Comparison of ENCODE assay signal across 8 mouse cellular contexts in the genomic region with DNA sequence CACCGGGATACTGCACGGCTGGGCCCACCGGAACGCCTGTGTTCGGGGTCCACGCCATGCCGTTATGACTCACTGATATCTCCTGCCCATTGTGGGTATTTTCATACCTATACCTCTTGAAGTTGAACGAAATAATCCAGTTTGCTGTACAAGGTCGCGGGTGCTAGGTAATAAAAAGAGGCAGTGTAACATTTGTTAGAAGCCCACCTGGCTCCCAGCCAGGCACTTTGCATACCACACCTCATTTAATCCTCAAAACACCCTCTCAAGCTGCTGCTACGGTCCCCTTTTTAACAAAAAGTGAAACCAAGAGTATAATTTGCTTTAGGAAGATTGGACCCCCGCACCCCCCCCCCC. TPM values are rescaled to one million over a fixed set of nuclear protein-coding genes. Genes with fewer than 3 reads are reported as not detected.
DNase-seq lines count a peak whose midpoint lies in the region; ATAC-seq and TF ChIP-seq lines count a peak whose summit lies in the region.

No protein-coding gene starts in this region.

- no peak for TF ChIP-seq EP300 in liver, embryonic 14.5 days (IDR thresholded peaks at IDR 0.05; ENCODE audit: low read depth)

- no peaks in the 10 kb centered on the region for H3K27me3 ChIP-seq in heart, embryonic 11.5 days (ENCODE audit: control insufficient read depth, insufficient read depth, low read length)
- no peaks in the 10 kb centered on the region for H3K27me3 ChIP-seq in thymus, adult 2 months (ENCODE audit: control insufficient read depth, insufficient read depth, low read length)
- H3K27me3 ChIP-seq in liver, embryonic 14.5 days (ENCODE audit: control insufficient read depth, insufficient read depth, low read length) = no peaks in the 10 kb centered on the region

- DNase-seq in heart, postnatal 36 days = no peak
- no peak for DNase-seq in thymus, adult 2 months
- DNase-seq in thymus, postnatal 4 days = no peak
- no peak for DNase-seq in liver, embryonic 14.5 days (ENCODE audit: low read depth in 3 of 3, low spot score in 3 of 3)
- DNase-seq in adrenal gland, adult (ENCODE audit: inconsistent age in 2 of 2, low spot score in 1 of 2) = no peak
- no peak for DNase-seq in adrenal gland, postnatal 36 days

- H3K4me2 ChIP-seq in heart, embryonic 11.5 days = peak overlapping the region; percentile 69
- H3K4me2 ChIP-seq in liver, embryonic 14.5 days (ENCODE audit: low read depth) = peak overlapping the region; percentile 88

- peaks cover 27% of the 10 kb centered on the region for H3K4me1 ChIP-seq in heart, embryonic 11.5 days (ENCODE audit: control insufficient read depth, insufficient read depth, low read length)
- peaks cover 33% of the 10 kb centered on the region for H3K4me1 ChIP-seq in thymus, adult 2 months (replicated peaks; ENCODE audit: control insufficient read depth, insufficient read depth, low read length)
- peaks cover 4 to 23% of the 10 kb centered on the region in 2 experiments for H3K4me1 ChIP-seq in liver, embryonic 14.5 days (replicated peaks; ENCODE audit: control insufficient read depth in 2 of 2, insufficient read depth in 2 of 2, low read length in 1 of 2)

- no peak for ATAC-seq in heart, embryonic 11.5 days (replicated peaks; ENCODE audit: insufficient number of reproducible peaks, low FRiP score, low TSS enrichment)
- ATAC-seq in liver, embryonic 14.5 days (ENCODE audit: insufficient read depth) = no peak
- ATAC-seq in frontal cortex, adult (ENCODE audit: low TSS enrichment) = no peak

- intact Hi-C loops in heart, postnatal 36 days (cut with DNase I) = loop anchor here (5.0 to 10.0 kb wide), 3 partner anchors 36 to 769 kb away; partner anchors contain the start of genes Ciao2a, Snx1 and Zfp609

- no peak for TF ChIP-seq CTCF in thymus, adult 2 months (IDR thresholded peaks at IDR 0.05; ENCODE audit: borderline replicate concordance, control insufficient read depth, extremely low read depth, insufficient read depth, low read length, poor library complexity)
- no peak for TF ChIP-seq CTCF in liver, embryonic 14.5 days (IDR thresholded peaks at IDR 0.05; ENCODE audit: low read depth)

- WGBS in heart, embryonic 11.5 days (ENCODE audit: insufficient replicate concordance) = 5% methylated on average over 12 of the region's 12 CpGs
- under 1% methylated on average over 12 of the region's 12 CpGs for WGBS in thymus, adult 2 months
- WGBS in liver, embryonic 14.5 days (ENCODE audit: insufficient replicate concordance) = 4% methylated on average over 12 of the region's 12 CpGs

- H3K4me3 ChIP-seq in heart, embryonic 11.5 days (ENCODE audit: low read depth, low read length) = peak overlapping the region; percentile 97
- H3K4me3 ChIP-seq in thymus, adult 2 months (ENCODE audit: control insufficient read depth, insufficient read depth, low read length) = peak overlapping the region; percentile 79
- H3K4me3 ChIP-seq in liver, embryonic 14.5 days (ENCODE audit: insufficient read depth in 1 of 2, low read depth in 2 of 2, low read length in 2 of 2) = peak overlapping the region; percentile 80 to 96

- no peak for TF ChIP-seq POLR2A in thymus, adult 2 months (IDR thresholded peaks at IDR 0.05; ENCODE audit: control insufficient read depth, extremely low read depth, insufficient read depth, low read length, poor library complexity)

- H3K36me3 ChIP-seq in heart, embryonic 11.5 days (ENCODE audit: control insufficient read depth, insufficient read depth, low read length) = no peaks in the 10 kb centered on the region
- H3K36me3 ChIP-seq in thymus, adult 2 months (ENCODE audit: control insufficient read depth, insufficient read depth, low read length) = no peaks in the 10 kb centered on the region
- no peaks in the 10 kb centered on the region for H3K36me3 ChIP-seq in liver, embryonic 14.5 days (replicated peaks; ENCODE audit: control insufficient read depth, insufficient read depth, low read depth)

- no peaks in the 10 kb centered on the region for H3K9me3 ChIP-seq in heart, embryonic 11.5 days (replicated peaks; ENCODE audit: control insufficient read depth, low read length)
- no peaks in the 10 kb centered on the region for H3K9me3 ChIP-seq in liver, embryonic 14.5 days (ENCODE audit: control insufficient read depth, low read length)

- peak overlapping the region; percentile 96 for H3K27ac ChIP-seq in heart, embryonic 11.5 days (ENCODE audit: low read depth, low read length)
- H3K27ac ChIP-seq in thymus, adult 2 months (ENCODE audit: control insufficient read depth, insufficient read depth, low read length) = peak overlapping the region; percentile 97
- H3K27ac ChIP-seq in liver, embryonic 14.5 days = peak overlapping the region; percentile 70

- peak overlapping the region; percentile 69 for H3K9ac ChIP-seq in heart, embryonic 11.5 days (ENCODE audit: low read depth, low read length)
- H3K9ac ChIP-seq in liver, embryonic 14.5 days (replicated peaks) = peak overlapping the region; percentile 58

RNA-seq across cellular contexts. Expression of gene Usp3, which starts 0.6 kb away (rescaled TPM):
- 45.0 and 47.6 TPM in 2 replicates for polyA plus RNA-seq in heart, embryonic 11.5 days (2014; fragmentation: Nextera tagmentation; extraction: Ambion mirVana)
- 10 to 100 TPM; 22.1 to 30.2 TPM for total RNA-seq in heart, postnatal 36 days (2021)
- polyA plus RNA-seq in thymus, adult 2 months (2012; rRNA removed) = 66.1 and 70.5 TPM in 2 replicates
- 3.6 and 6.7 TPM in 2 replicates for polyA plus RNA-seq in liver, embryonic 14.5 days (2012; rRNA removed)
- polyA plus RNA-seq in liver, embryonic 14.5 days (2014; fragmentation: Nextera tagmentation; extraction: Ambion mirVana) = 14.8 TPM in 2 replicates
- total RNA-seq in adrenal gland, postnatal 36 days (2021) = 10 to 100 TPM; 31.2 to 38.7 TPM
